Mouse (Mus musculus) adrenal gland, adult 8-10 months (tissue): ENCODE data around the gene Mmp15. TPM values are rescaled to one million over a fixed set of nuclear protein-coding genes. Genes with fewer than 3 reads are reported as not detected.

Source experiments
- total RNA-seq, 4 experiments: library from RNA; stranded (reverse); gene quantifications; 2 replicates each; pipeline ENCODE4 v1.2.4; 2022

The Mmp15 gene
- total RNA-seq, 4 experiments from 2014 or later = 3.8 to 7.0 (median 4.5) TPM

Other genes starting within 250 kb of the Mmp15 start
- gene Kifc3, start 149.5 kb upstream of the Mmp15 start, total RNA-seq = 100 to 1,000 TPM; 165 to 259 (median 182) TPM
- 1 to 10 TPM in 2 of 4 experiments, under 1 TPM in 2; 0.70 to 1.1 (median 0.95) TPM for gene Cngb1, start 45.7 kb upstream of the Mmp15 start, total RNA-seq
- gene Tepp, start 41.7 kb upstream of the Mmp15 start, total RNA-seq = 1 to 10 TPM; 1.5 to 1.7 (median 1.6) TPM
- 10 to 100 TPM; 10.6 to 15.1 (median 12.7) TPM for gene Zfp319, start 20.3 kb upstream of the Mmp15 start, total RNA-seq
- gene Usb1, start 20.0 kb upstream of the Mmp15 start, total RNA-seq = 10 to 100 TPM; 16.7 to 24.1 (median 20.2) TPM
- 10 to 100 TPM; 43.2 to 55.3 (median 49.1) TPM for gene Cfap20, start 82.6 kb downstream of the Mmp15 start, total RNA-seq
- gene Csnk2a2, start 137.8 kb downstream of the Mmp15 start, total RNA-seq = 10 to 100 TPM; 55.1 to 93.1 (median 78.1) TPM
- gene Ccdc113, start 181.8 kb downstream of the Mmp15 start, total RNA-seq = 1 to 10 TPM in 3 of 4 experiments, under 1 TPM in 1; 0.81 to 2.0 (median 1.7) TPM
- not detected for gene Prss54, start 224.1 kb downstream of the Mmp15 start, total RNA-seq